Mouse (Mus musculus) erythroblast, adult 5-6 weeks (primary cell): ENCODE data around the gene Cdc42bpb. TPM values are rescaled to one million over a fixed set of nuclear protein-coding genes. Genes with fewer than 3 reads are reported as not detected.

ENCODE experiments used
- ATAC-seq: replicated peaks from 2 replicates; pipeline ENCODE4 v1.8.0; 2016; ENCODE audit warnings: moderate number of reproducible peaks, mild to moderate bottlenecking, moderate TSS enrichment, inconsistent platforms; ENCODE audit not compliant: poor library complexity, low FRiP score, severe bottlenecking
- total RNA-seq, 2 experiments: library from RNA; stranded (forward) in 1 of 2; stranded (reverse) in 1 of 2; fragments of 150-400 nt in 1 of 2; fragments of 200-764, 138-1000 nt in 1 of 2; gene quantifications; 2 replicates each; pipeline versions ENCODE4 v1.2.3 to v1.2.4; 2015 to 2017; ENCODE audit warnings: low replicate concordance in 2 of 2

The Cdc42bpb gene
- total RNA-seq, 2 experiments from 2014 or later, result 0.58 to 1.8 TPM

DNA sequence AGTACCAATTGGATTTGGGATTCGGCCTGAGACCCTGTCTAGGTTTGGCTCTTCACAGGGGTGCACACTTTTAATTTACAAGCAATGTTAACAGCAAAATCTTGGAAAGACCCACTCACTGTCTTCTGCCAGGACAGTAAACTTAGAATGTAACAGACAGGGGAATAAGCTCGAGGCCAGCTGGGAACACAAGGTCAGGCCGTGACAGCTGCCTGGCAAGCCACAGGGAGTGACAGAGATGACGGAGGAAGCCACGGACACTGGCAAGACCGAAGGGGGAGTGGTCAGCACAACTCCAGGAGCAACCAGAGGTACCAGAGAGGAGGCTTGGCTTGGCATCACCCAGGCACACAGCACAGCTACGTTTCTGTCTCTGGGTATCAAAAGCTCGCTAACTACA is 70.7 kb downstream of the Cdc42bpb start:
- ATAC-seq, result no peak

DNA sequence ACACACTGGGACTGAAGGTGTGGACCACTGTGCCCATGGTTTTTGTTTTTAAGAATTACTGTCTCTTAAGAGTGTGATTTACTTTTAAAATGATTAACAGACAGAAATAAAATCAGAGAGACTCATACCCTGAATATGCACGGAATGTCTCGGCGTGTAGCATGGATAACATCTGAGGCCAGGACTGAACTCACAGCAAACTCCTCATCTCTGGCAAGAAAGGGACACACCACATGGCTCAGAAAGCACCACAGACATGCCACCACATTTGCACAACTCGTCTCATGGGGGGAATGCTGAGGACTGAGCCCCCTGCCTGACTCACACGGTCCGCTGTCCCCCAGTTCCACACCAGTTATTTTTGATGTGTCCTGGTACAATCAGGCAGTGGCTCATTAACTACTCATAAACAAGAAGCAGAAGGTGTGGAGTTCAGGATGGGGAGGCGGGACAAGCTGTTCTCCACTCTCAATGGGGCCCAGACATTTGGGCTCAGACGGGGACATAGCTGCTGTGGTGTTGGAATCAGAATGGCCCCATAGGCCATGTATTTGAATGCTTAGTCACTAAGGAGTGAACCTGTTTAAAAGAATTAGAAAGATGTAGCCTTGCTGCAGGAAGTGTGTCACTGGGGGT is 73.7 kb downstream of the Cdc42bpb start:
- ATAC-seq, result no peak

DNA sequence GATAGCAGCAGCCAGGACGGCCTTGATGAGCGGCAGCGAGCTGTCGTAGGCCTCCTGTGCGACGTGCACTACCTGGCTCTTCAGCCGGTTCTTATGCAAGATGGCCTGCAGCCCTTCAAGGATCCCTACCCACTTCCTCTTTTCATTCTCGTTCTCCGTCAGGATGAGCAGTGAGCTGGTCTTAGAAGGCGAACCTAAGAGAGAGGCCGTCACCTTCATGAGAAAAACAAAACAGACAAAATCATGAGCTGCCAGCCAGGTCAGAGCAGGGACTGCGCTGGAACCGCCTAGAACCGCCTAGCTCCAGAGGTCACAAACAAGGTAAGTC is 75.5 kb downstream of the Cdc42bpb start:
- no peak for ATAC-seq

DNA sequence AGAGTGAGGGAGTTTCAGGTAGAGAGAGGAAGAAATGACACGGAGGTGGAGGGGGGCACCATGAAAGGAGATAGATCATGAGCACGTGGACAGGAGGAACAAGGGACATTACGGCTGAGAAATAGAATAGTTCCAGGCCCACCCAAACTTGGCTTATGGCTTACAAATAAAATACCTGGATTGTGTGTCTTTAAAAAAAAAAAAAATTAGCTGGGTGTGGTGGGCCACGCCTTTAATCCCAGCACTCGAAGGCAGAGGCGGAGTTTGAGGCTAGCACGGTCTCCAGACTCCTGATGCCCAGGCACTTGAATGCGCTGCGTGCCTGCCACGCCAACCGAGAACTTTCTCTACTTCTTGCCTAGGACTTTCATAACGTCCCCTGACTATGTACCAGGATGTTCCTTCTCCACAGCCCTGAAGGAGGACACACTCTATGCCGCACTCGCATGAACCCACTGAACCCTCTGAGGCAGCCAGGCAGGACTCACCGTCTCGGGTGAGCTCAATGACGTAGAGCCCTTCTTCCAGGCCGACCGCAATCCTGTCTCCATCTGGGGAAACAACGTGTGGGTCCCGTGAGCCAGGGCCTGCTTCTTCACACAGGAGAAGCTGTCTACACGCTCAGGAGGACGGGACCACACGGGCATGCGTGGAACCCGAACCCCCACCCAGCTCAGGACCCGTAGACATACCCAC is 76.0 kb downstream of the Cdc42bpb start:
- ATAC-seq, result no peak

DNA sequence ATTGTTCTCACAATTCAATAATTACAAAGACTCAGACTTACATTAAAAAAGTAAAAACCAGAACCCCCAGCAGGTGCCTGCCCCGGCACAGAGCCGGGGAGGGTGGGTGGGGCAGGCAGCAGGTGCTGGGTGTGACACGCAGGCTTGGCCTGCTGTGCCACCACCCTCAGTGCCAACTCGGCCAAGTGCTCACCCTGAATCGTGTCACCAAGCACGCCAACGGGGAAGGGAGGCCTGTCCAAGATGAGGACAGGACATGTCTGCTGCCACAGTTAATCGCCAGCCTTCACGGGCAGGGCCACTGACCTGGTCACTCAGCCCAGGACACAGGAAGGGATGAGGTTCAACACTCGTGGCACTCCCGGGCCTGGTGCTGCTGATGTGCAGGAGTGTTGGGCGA is 84.5 kb downstream of the Cdc42bpb start:
- ATAC-seq, result no peak

DNA sequence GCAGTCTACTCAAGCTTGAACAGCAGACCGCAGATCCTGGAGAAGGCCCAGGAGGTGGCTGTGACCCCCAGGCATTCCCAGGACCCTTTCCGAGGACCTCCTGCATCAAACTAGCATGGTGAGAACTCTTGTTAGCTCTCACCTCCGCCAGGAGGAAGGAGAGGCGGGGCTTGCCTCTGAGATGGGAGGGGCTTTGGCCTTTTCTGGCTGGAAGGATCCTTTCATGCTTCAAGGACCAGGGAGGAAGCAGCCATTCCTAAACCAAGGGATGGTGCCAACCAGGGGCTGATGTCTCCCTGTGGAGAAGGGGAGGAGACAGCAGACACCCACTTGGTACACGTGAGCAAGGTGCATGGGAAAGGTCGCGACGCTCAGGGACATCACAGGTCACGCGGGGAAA is 93.0 kb downstream of the Cdc42bpb start:
- no peak for ATAC-seq

DNA sequence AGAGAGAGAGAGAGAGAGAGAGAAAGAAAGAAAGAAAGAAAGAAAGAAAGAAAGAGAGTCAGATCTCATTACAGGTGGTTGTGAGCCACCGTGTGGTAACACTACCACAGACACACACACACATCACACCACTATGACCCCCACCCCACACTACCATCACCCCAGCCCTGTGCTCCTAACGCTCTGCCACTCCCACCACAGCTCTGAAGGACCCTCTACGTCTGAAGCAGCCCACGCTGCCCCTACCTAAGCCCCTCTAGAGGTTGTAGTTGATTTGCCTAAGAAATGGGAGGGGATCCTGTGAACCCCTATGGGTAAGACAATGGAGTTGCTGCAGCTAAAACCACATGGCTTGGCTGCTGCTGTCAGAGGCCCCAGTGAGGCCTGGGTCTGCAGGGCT is 93.9 kb downstream of the Cdc42bpb start:
- ATAC-seq, result 0 out of 2 replicates have a peak, but pooled peaks have one; percentile 20

DNA sequence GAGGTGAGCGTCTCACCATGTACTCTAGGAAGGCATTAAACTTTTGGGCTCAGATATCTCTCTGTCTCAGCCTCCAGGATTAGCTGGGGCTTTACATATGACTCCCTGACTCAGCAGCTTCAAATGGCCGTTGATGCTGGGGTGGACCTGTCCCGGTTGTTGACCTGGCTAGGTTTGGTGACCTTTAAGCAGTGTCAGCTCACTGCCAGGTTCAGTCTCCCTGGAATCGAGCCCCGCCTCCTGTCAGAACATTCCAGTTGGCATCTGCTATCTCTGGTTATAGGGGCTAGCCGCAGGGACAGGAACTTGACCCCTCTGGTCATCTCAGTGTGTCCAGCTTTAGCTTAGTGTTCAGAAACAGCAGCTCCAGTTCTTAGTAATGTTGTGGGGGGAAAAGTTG is 101.1 kb downstream of the Cdc42bpb start:
- no peak for ATAC-seq

DNA sequence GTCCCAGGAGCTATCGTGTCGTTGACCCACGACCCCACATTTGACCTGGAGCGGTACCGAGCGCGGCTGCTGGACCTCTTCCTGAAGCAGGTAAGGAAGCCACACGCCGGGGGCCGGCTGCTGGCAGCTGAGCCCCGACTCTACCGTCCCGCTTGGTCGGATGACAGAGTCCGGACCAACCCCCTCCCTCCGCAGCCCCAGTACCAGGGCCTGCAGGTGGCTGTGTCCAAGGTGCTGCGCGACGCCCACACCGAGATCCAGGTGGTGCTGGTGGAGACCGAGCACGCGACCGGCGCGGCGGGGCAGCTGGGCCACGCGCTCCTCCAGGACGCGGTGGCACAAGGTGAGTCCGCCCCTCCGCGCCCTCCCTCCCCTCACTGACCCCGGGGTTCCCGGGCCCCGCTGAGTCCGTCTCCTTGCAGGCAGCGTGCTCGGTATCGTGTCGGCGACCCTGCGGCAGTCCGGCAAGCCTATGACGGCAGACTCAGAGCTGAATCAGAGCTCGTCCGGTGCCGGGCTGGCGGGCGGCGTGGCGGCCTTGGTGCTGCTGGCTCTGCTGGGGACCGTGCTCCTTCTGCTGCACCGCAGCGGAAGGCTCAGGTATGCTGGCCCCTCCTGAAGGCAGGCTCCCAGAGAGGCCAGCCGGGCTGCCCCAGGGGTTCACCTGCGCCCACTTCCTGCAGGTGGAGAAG is 102.2 kb downstream of the Cdc42bpb start:
- ATAC-seq, result no peak

DNA sequence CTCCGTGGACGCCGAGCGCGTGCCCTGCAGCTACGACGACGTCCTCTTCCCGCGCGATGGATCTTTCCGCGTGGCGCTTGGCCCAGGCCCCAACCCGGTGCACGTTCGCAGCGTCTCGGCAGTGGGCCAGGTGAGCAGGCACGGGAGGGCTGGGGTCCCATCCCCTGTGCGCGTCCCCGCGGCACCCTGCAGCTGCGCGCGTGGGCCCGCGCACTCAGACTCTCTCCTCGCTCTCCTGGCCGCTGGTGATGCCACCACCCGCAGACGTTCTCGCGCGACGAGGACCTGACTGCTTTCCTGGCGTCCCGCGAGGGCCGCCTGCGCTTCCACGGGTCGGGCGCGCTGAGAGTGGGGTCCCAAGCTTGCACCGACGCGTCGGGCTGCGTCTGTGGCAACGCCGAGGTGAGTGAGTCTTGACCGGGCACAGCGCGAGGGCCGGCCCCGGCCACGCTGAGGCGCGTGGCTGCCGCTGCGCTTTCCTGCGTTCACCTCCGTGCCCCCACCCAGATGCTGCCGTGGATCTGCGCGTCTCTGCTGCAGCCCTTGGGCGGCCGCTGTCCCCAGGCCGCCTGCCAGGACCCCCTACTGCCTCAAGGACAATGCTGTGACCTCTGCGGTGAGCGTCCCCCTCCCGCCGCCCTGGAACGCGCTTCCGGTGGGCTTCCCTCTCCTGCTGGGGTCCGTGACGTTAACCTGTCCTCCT is 102.9 kb downstream of the Cdc42bpb start:
- no peak for ATAC-seq

DNA sequence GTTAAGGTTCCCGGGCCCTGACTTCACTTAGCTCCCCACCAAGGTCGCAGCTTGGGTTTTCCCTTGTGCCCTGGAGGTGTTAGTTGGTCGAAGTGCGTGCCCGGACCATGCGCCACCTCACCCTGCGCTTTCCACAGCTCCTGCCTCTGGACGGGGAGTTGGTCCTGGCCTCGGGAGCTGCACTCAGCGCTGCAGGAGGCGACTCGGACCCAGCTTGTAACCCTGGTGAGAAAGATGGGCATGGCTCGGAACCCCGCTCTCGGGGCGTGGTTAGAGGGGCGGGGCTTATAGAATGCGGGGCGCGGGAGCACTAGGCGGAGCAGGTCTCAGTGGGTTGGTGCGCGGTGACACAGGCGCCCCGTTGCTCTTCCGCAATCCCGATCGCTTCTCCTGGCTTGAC is 103.5 kb downstream of the Cdc42bpb start:
- ATAC-seq, result no peak

DNA sequence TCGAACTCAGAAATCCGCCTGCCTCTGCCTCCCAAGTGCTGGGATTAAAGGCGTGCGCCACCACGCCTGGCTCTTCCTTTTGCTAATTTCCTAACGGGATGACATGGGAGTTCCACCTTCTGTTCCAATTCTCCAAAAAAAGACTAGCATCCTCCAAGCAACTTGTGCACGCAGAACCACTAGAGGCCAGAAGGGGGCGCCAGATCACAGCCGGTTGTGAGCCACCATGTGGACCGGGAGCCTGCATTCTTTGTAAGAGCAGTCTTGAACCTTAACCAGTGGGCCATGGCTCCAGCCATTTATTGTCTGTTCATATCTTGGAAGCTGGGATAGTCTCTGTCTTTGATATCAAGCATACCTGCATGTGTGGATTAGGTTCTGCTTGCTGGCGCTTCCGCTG is 105.1 kb downstream of the Cdc42bpb start:
- peak; percentile 69 for ATAC-seq

DNA sequence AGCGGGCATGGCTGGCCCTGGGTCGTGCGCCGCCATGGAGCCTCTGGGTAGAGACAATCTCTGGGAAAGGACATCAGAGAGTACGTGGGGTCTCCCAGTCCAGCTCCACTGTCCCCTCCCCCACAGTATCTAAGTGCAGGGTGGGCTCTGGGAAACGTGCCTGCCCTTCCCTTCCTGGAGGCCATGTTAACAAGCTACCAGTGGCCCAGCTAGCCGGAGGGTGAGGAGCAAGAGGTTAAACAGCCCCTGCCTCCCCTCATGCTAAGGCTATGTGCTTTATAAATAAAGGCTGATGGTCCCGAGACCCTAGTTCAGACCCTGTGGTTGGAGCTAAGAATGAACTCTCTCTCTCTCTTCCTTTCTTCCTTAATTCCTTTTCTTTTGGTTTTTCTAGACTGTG is 105.6 kb downstream of the Cdc42bpb start:
- no peak for ATAC-seq

DNA sequence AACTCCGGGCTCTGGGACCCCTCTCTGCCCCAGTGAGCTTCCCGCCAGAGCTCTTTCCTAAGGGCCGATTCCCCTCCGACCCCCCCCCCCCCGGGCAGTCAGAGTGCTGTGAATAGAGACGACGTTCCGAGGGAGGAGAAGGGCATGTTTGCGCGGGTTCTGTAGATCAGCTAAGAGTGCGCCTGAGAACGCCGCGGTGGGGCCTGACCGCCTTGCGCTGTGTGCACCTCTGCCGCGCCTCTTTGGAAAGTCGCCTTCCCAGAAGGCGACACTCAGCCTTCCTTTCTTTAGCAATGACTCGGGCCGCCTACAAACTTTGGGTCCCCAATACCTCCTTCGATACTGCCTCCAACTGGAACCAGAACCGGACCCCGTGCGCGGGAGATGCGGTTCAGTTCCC is 106.1 kb downstream of the Cdc42bpb start:
- ATAC-seq, result no peak

DNA sequence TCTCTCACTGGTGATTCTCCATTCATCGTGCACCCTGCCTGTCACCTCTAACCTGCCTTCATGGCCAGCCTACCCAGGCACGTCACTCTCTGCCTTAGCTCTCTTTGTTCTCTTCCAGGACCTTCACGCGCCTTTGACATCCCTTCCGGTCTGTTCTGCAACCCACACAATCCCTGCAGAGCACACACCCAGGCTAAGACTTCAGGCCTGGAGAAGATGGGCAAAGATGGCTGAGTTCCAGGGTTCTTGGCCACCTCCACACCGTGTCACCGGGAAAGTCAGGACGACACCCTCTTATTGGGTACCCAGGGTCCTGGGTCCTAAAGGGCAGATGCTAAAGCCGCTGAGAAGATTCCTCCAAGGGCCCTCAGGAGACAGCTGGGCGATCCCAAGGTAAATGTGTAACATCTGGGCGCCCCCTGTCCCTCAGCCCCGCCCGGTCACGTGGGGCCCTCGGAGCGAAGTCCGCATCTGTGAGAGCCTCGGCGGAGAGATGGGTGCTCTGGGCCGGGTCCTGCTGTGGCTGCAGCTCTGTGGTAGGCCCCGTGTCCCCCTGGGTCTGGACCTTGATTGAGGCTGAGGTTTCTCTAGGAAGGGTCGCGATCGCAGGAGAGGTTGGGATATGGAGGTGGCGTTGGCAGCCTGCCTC is 106.8 kb downstream of the Cdc42bpb start, which contains the start of gene Amn:
Amn (plus strand) TSS at position 467 of the 649 bp plus-strand sequence.
- ATAC-seq, result no peak

DNA sequence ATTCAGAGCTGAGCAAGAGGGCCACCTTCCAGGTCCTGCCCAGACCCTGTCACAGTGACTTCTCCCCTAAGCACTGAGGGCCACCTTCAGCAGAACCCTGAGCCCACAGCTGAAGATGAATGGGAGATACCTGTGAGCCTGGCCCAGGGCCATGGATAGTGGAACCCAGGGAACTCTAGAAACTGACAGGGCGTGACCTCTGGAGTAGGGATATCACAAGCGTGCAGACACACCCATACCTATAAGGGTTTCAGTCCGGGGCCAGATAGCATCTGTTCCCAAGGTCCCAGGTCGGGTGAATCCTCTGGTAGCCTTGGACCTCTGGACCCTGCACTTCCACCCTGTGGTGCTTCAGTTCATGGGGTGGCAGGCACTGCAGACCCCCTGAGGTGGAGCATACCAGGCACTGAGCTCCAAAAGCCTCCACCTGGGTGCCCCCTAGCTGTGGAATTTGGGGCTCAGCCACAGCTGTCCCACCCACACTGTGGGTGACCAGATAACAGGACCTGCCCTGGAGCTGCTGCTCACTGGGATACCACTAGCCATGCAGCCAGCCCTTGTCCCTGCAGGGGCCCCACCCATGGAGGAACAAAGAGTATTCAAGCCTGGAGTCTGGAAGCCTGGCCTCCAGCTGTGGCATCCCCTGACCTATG is 109.7 kb downstream of the Cdc42bpb start:
- ATAC-seq, result no peak

DNA sequence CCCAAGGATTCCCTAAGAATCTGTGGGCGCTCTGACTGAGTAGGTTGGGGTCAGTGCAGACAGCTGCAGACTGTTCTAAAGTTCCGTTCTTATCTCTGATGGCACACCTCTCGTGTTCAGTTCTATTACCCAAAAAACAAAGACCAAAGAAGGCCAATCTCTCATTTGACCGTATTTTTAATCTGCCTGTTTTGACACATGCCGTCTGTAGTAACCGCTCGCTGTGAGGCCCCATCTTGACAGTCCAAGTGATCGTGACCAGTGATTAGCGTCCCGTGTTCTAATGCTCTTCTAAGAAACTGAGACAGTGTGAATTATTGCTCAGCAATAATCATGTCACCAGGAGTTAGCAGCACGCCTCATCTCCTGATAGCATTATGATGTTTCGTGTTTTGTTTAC is 110.9 kb downstream of the Cdc42bpb start:
- ATAC-seq, result no peak

DNA sequence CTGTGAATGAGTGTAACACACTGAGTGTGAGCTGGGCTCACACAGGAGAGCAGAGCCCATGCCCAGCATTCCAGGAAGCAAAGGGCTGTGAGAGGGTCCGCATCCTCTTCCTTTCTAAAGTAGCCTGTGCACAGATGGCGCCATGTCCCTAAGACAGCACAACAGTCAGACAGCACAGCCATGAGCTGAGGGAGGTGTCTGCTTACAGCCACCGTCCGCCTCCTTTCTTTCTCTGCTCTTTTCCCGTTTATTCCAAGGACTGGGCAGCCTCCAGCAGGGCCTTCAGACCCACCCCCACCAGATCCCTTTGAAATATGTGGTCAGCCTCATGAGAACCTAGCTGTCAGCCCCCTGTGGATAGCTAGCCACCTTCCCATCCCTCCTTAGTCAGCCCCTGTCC is 112.3 kb downstream of the Cdc42bpb start:
- ATAC-seq, result no peak

DNA sequence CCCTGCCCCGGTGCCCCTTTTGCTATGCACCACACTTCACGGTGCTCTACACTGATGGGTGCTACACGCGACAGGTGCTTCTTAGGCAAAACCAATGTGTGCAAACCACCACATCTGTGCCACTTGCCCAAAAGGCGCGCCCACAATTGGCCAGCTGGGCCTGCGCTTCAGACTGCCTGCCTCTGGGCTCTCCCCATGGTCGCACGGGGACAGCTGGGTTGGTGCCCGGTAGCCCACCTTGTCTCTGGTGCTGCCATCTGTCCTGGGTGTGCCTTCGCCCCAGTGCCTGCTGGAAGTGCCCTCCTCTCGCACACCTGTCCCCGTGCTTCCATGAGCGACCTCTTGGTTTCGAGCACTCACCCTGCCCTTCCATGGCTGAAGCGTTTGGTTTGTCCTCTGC is 113.9 kb downstream of the Cdc42bpb start:
- no peak for ATAC-seq

DNA sequence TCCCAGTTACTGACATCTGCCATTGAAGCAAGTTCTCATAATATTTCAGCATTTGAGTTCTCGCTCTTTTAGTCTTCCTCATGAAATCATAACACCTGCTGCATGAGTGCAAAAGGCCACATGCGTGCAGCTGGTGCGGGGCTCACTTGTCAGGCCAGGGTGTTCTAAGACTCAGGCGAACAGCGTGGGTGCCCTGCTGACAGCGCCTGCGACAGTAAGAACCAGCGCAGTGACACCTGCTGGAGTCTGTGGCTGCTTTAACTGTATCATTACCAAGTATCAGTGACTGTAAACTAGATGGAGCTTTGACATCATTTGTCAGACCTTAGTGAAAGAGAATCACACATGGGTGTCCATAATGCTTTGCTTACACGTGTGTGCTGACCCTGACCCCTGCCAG is 126.3 kb downstream of the Cdc42bpb start:
- ATAC-seq, result no peak
